Mouse (Mus musculus) CH12.LX (cell line): ENCODE data around the gene 5031410I06Rik. TPM values are rescaled to one million over a fixed set of nuclear protein-coding genes. Genes with fewer than 3 reads are reported as not detected.
"Not testable (repeated sequence)": the region's sequence is repeated elsewhere in the genome, so short reads cannot be mapped to it uniquely, and the experiment has no call there.

Experiments used
- DNase-seq: peaks from one replicate; pipeline ENCODE4 v3.0.0-alpha.2; 2013; ENCODE audit errors: extremely low read depth
- H3K27ac ChIP-seq: 2 replicates; pipeline ENCODE4 v1.5.1; 2012; ENCODE audit warnings: low read depth, mild to moderate bottlenecking, control low read depth, moderate library complexity; ENCODE audit not compliant: insufficient read depth
- H3K27me3 ChIP-seq: replicated peaks from 2 replicates; pipeline ENCODE3; 2012; ENCODE audit warnings: inconsistent platforms
- H3K36me3 ChIP-seq, 2 experiments: replicated peaks in 1 of 2; 2 replicates each; pipeline versions ENCODE3 to v1.6.1; 2012; ENCODE audit warnings: inconsistent platforms in 1 of 2, low read length in 1 of 2, mild to moderate bottlenecking in 1 of 2, mixed read lengths in 1 of 2, moderate library complexity in 1 of 2; ENCODE audit not compliant: control insufficient read depth in 1 of 2, insufficient read depth in 1 of 2
- H3K4me1 ChIP-seq, 2 experiments: 2 replicates each; pipeline ENCODE4 v1.6.1; 2012; ENCODE audit warnings: inconsistent platforms in 1 of 2, moderate library complexity in 1 of 2; ENCODE audit not compliant: insufficient read depth in 2 of 2, control insufficient read depth in 1 of 2
- H3K4me2 ChIP-seq: 2 replicates; pipeline ENCODE4 v1.6.1; 2012; ENCODE audit warnings: low read depth, mild to moderate bottlenecking, control low read depth; ENCODE audit not compliant: poor library complexity, insufficient read depth, severe bottlenecking
- H3K4me3 ChIP-seq, 3 experiments: fragments of 150-350 bp in 1 of 3; sonication (generic) in 1 of 3; replicated peaks in 1 of 3; 2 replicates each; pipeline versions ENCODE3 to v1.5.1; 2011 to 2012; ENCODE audit warnings: low read depth in 2 of 3, low read length in 2 of 3, mild to moderate bottlenecking in 2 of 3, moderate library complexity in 2 of 3, control low read depth in 1 of 3, improper control_type of control experiment in 1 of 3, inconsistent platforms in 1 of 3, mixed read lengths in 1 of 3; ENCODE audit not compliant: poor library complexity in 1 of 3
- H3K79me2 ChIP-seq: replicated peaks from 2 replicates; pipeline ENCODE4 v1.6.1; 2012; ENCODE audit warnings: mild to moderate bottlenecking, moderate library complexity; ENCODE audit not compliant: control insufficient read depth, poor library complexity, insufficient read depth, severe bottlenecking; ENCODE audit errors: extremely low read depth
- H3K9ac ChIP-seq: 2 replicates; pipeline ENCODE4 v1.6.1; 2012; ENCODE audit warnings: low read depth, mild to moderate bottlenecking, control low read depth, moderate library complexity; ENCODE audit not compliant: insufficient read depth
- H3K9me3 ChIP-seq: replicated peaks from 2 replicates; pipeline ENCODE3; 2012; ENCODE audit warnings: low read length, inconsistent platforms, mixed read lengths
- CHD1 ChIP-seq: IDR thresholded peaks from 2 replicates; pipeline ENCODE4 v1.6.1; 2012; ENCODE audit warnings: low read depth, low read length, improper control_type of control experiment, inconsistent platforms
- MAZ ChIP-seq: IDR thresholded peaks from 2 replicates; pipeline ENCODE4 v1.6.1; 2012; ENCODE audit warnings: low read depth, mild to moderate bottlenecking, inconsistent platforms, low read length, improper control_type of control experiment, moderate library complexity
- NELFE ChIP-seq: IDR thresholded peaks from 2 replicates; pipeline ENCODE4 v1.6.1; 2011; ENCODE audit warnings: low read depth, low read length, improper control_type of control experiment
- POLR2AphosphoS2 ChIP-seq: IDR thresholded peaks from 2 replicates; pipeline ENCODE4 v1.6.1; 2011; ENCODE audit warnings: low read depth, low read length, improper control_type of control experiment
- TCF12 ChIP-seq: IDR thresholded peaks from 2 replicates; pipeline ENCODE4 v1.6.1; 2014; ENCODE audit warnings: low read depth, mild to moderate bottlenecking, inconsistent platforms, low read length, improper control_type of control experiment
- ZKSCAN1 ChIP-seq: IDR thresholded peaks from 2 replicates; pipeline ENCODE4 v1.6.1; 2012; ENCODE audit warnings: low read depth, inconsistent platforms, low read length, improper control_type of control experiment, borderline replicate concordance
- ZMIZ1 ChIP-seq: IDR thresholded peaks from 2 replicates; pipeline ENCODE4 v1.6.1; 2012; ENCODE audit warnings: low read depth, mild to moderate bottlenecking, inconsistent platforms, low read length, improper control_type of control experiment
- dilution Hi-C: fragments of 300-500 bp; cut with MboI; formaldehyde crosslinking; loops from 2 replicates; pipeline ENCODE4 v1.14.3; 2020; ENCODE audit warnings: low sequenced_read_pairs; ENCODE audit not compliant: extremely low pct_unique_long_range_greater_than_20kb, extremely low pct_ligation_motif_present
- in situ Hi-C: fragments of 300-500 bp; cut with MboI; formaldehyde crosslinking; loops from 3 replicates; pipeline ENCODE4 v1.14.3; 2019; ENCODE audit warnings: low sequenced_read_pairs, low pct_ligation_motif_present, low pct_unique_long_range_greater_than_20kb, mixed read lengths
- polyA plus RNA-seq: library from polyadenylated mRNA; unstranded; fragments of >175 nt; gene quantifications from 2 replicates; pipeline ENCODE4 v1.2.1, GENCODE M21; 2012; ENCODE audit warnings: low read depth; ENCODE audit not compliant: insufficient read length
- total RNA-seq, 2 experiments: library from RNA; depleted of rRNA; stranded (reverse); fragments of 300-350 nt in 1 of 2; fragments of >200 nt in 1 of 2; gene quantifications; 2 replicates each; pipeline ENCODE4 v1.2.3; 2012 to 2014

Gene 5031410I06Rik
- total and polyA plus RNA-seq, 3 experiments: not detected

GRCm38 (mm10) chr5:26079023-26079422 lies 26.1 kb downstream of the 5031410I06Rik start:
- peak; percentile 20 for DNase-seq
- in situ Hi-C loops, H3K4me1 ChIP-seq, H3K27ac ChIP-seq, dilution Hi-C loops, H3K79me2 ChIP-seq, H3K4me3 ChIP-seq, H3K36me3 ChIP-seq, H3K9me3 ChIP-seq, H3K9ac ChIP-seq, H3K27me3 ChIP-seq, H3K4me2 ChIP-seq: not testable (repeated sequence)

- in situ Hi-C loops: no loop called here
- H3K4me3 ChIP-seq: no peak overlapping the region
These were observed 34.4 kb downstream of the 5031410I06Rik start for GRCm38 (mm10) chr5:26070716-26071115.

GRCm38 (mm10) chr5:26058481-26058880 lies 46.7 kb downstream of the 5031410I06Rik start, which contains the start of gene Gm7347:
Gene Gm7347 (minus strand): TSS chr5:26058581.
- H3K4me3 ChIP-seq, H3K9ac ChIP-seq, H3K27ac ChIP-seq, H3K79me2 ChIP-seq, dilution Hi-C loops, DNase-seq, in situ Hi-C loops, H3K9me3 ChIP-seq, H3K4me2 ChIP-seq, H3K36me3 ChIP-seq, H3K4me1 ChIP-seq, H3K27me3 ChIP-seq: not testable (repeated sequence)

More at GRCm38 (mm10) chr5:26070716-26071115, 34.4 kb downstream of the 5031410I06Rik start:
- dilution Hi-C loops: no loop called here
- no peak overlapping the region for H3K27ac ChIP-seq
- peaks cover 8% of the 10 kb centered on the region for H3K9me3 ChIP-seq
- H3K36me3 ChIP-seq: no peaks in the 10 kb centered on the region
- H3K9ac ChIP-seq: no peak overlapping the region
- no peak overlapping the region for H3K4me2 ChIP-seq
- H3K79me2 ChIP-seq: no peaks in the 10 kb centered on the region
- no peaks in the 10 kb centered on the region for H3K4me1 ChIP-seq
- DNase-seq: no peak
- no peak for TF ChIP-seq ZMIZ1
- no peak for TF ChIP-seq MAZ
- no peak for TF ChIP-seq CHD1
- no peak for TF ChIP-seq TCF12
- TF ChIP-seq POLR2AphosphoS2: no peak
- TF ChIP-seq ZKSCAN1: no peak
- TF ChIP-seq NELFE: no peak
- no peaks in the 10 kb centered on the region for H3K27me3 ChIP-seq

Other genes with a start within 250 kb of the 5031410I06Rik start
- gene Gm21663, start 163.0 kb downstream of the 5031410I06Rik start, total RNA-seq (2012; rRNA removed): not detected in 2 replicates
- gene Gm21663, start 163.0 kb downstream of the 5031410I06Rik start, total RNA-seq (2014; rRNA removed): not detected in 2 replicates
- not detected in 2 replicates for gene Gm21663, start 163.0 kb downstream of the 5031410I06Rik start, polyA plus RNA-seq
- not detected in 2 replicates for gene Gm21671, start 150.9 kb downstream of the 5031410I06Rik start, total RNA-seq (2012; rRNA removed)
- gene Gm21671, start 150.9 kb downstream of the 5031410I06Rik start, total RNA-seq (2014; rRNA removed): not detected in 2 replicates
- not detected in 2 replicates for gene Gm21671, start 150.9 kb downstream of the 5031410I06Rik start, polyA plus RNA-seq
- not detected in 2 replicates for gene Gm21680, start 132.7 kb downstream of the 5031410I06Rik start, total RNA-seq (2012; rRNA removed)
- gene Gm21680, start 132.7 kb downstream of the 5031410I06Rik start, total RNA-seq (2014; rRNA removed): not detected in 2 replicates
- gene Gm21680, start 132.7 kb downstream of the 5031410I06Rik start, polyA plus RNA-seq: not detected in 2 replicates
- gene Gm21698, start 116.7 kb downstream of the 5031410I06Rik start, total RNA-seq (2012; rRNA removed): not detected in 2 replicates
- gene Gm21698, start 116.7 kb downstream of the 5031410I06Rik start, total RNA-seq (2014; rRNA removed): not detected in 2 replicates
- not detected in 2 replicates for gene Gm21698, start 116.7 kb downstream of the 5031410I06Rik start, polyA plus RNA-seq
- gene Gm1979, start 100.6 kb downstream of the 5031410I06Rik start, total RNA-seq (2012; rRNA removed): not detected in 2 replicates
- not detected in 2 replicates for gene Gm1979, start 100.6 kb downstream of the 5031410I06Rik start, total RNA-seq (2014; rRNA removed)
- gene Gm1979, start 100.6 kb downstream of the 5031410I06Rik start, polyA plus RNA-seq: not detected in 2 replicates
- not detected in 2 replicates for gene Gm5862, start 82.4 kb downstream of the 5031410I06Rik start, total RNA-seq (2012; rRNA removed)
- gene Gm5862, start 82.4 kb downstream of the 5031410I06Rik start, total RNA-seq (2014; rRNA removed): not detected in 2 replicates
- gene Gm5862, start 82.4 kb downstream of the 5031410I06Rik start, polyA plus RNA-seq: not detected in 2 replicates
- gene Speer4a, start 65.8 kb downstream of the 5031410I06Rik start, total RNA-seq (2012; rRNA removed): not detected in 2 replicates
- gene Speer4a, start 65.8 kb downstream of the 5031410I06Rik start, total RNA-seq (2014; rRNA removed): not detected in 2 replicates
- gene Speer4a, start 65.8 kb downstream of the 5031410I06Rik start, polyA plus RNA-seq: not detected in 2 replicates
- not detected in 2 replicates for gene Gm7347, start 46.8 kb downstream of the 5031410I06Rik start, total RNA-seq (2012; rRNA removed)
- gene Gm7347, start 46.8 kb downstream of the 5031410I06Rik start, total RNA-seq (2014; rRNA removed): not detected in 2 replicates
- gene Gm7347, start 46.8 kb downstream of the 5031410I06Rik start, polyA plus RNA-seq: not detected in 2 replicates
- gene Gm10471, start 16.1 kb downstream of the 5031410I06Rik start, total RNA-seq (2012; rRNA removed): not detected in 2 replicates
- gene Gm10471, start 16.1 kb downstream of the 5031410I06Rik start, total RNA-seq (2014; rRNA removed): not detected in 2 replicates
- gene Gm10471, start 16.1 kb downstream of the 5031410I06Rik start, polyA plus RNA-seq: not detected in 2 replicates
- gene Gm10220, start 16.1 kb upstream of the 5031410I06Rik start, total RNA-seq (2012; rRNA removed): not detected in 2 replicates
- gene Gm10220, start 16.1 kb upstream of the 5031410I06Rik start, total RNA-seq (2014; rRNA removed): not detected in 2 replicates
- not detected in 2 replicates for gene Gm10220, start 16.1 kb upstream of the 5031410I06Rik start, polyA plus RNA-seq
- gene Gm7361, start 152.3 kb upstream of the 5031410I06Rik start, total RNA-seq (2012; rRNA removed): not detected in 2 replicates
- not detected in 2 replicates for gene Gm7361, start 152.3 kb upstream of the 5031410I06Rik start, total RNA-seq (2014; rRNA removed)
- not detected in 2 replicates for gene Gm7361, start 152.3 kb upstream of the 5031410I06Rik start, polyA plus RNA-seq